Mouse (Mus musculus) neural tube, embryonic 14.5 days (tissue): Measurements from ENCODE around the gene Ifi27l2a. TPM values are rescaled to one million over a fixed set of nuclear protein-coding genes. Genes with fewer than 3 reads are reported as not detected.

ENCODE experiments used
- ATAC-seq: fragments of 200-750 bp; cut with Nextera tagmentation; 2 replicates; pipeline ENCODE4 v1.8.0; 2017; ENCODE audit warnings: low read depth, mild to moderate bottlenecking, moderate TSS enrichment, moderate library complexity
- H3K27ac ChIP-seq: fragments of 300-500 bp; sonication (generic); 2 replicates; pipeline ENCODE4 v1.5.1; 2014; ENCODE audit warnings: low read depth, mild to moderate bottlenecking, control low read depth, low read length, moderate library complexity, mixed read lengths
- H3K27me3 ChIP-seq: fragments of 300-500 bp; sonication (generic); 2 replicates; pipeline ENCODE4 v1.6.1; 2014; ENCODE audit warnings: low read length; ENCODE audit not compliant: control insufficient read depth, insufficient read depth
- H3K36me3 ChIP-seq: fragments of 300-500 bp; sonication (generic); 2 replicates; pipeline ENCODE4 v1.6.1; 2014; ENCODE audit warnings: low read length, mixed read lengths; ENCODE audit not compliant: control insufficient read depth, insufficient read depth
- H3K4me1 ChIP-seq: fragments of 300-500 bp; sonication (generic); 2 replicates; pipeline ENCODE4 v1.6.1; 2014; ENCODE audit warnings: low read length; ENCODE audit not compliant: control insufficient read depth, insufficient read depth
- H3K4me2 ChIP-seq: fragments of 300-500 bp; sonication (generic); 2 replicates; pipeline ENCODE4 v1.6.1; 2014; ENCODE audit warnings: mild to moderate bottlenecking, low read depth, low read length, control low read depth
- H3K4me3 ChIP-seq: fragments of 300-500 bp; sonication (generic); 2 replicates; pipeline ENCODE4 v1.5.1; 2014; ENCODE audit warnings: low read depth, low read length, control low read depth, mixed read lengths
- H3K9ac ChIP-seq: fragments of 300-500 bp; sonication (generic); replicated peaks from 2 replicates; pipeline ENCODE4 v1.6.1; 2014; ENCODE audit warnings: low read depth, mild to moderate bottlenecking, control low read depth, low read length, mixed read lengths
- H3K9me3 ChIP-seq: fragments of 300-500 bp; sonication (generic); 2 replicates; pipeline ENCODE4 v1.6.1; 2016; ENCODE audit warnings: low read length; ENCODE audit not compliant: control insufficient read depth
- WGBS: fragments of 180-500 bp; shearing (Covaris S2); extraction: QIAGEN DNeasy Blood & Tissue Kit; methylation state at CpG from one replicate; pipeline ENCODE4 v1.1.7; 2014; 5-methylcytosine and 5-hydroxymethylcytosine counted together
- polyA plus RNA-seq: library from polyadenylated mRNA; unstranded; fragments of >200 nt; fragmentation: Nextera tagmentation; extraction: Ambion mirVana; gene quantifications from 2 replicates; pipeline ENCODE4 v1.2.1, GENCODE M21; 2014

Ifi27l2a gene
- polyA plus RNA-seq, 1 experiment from 2014 or later, result not detected

DNA sequence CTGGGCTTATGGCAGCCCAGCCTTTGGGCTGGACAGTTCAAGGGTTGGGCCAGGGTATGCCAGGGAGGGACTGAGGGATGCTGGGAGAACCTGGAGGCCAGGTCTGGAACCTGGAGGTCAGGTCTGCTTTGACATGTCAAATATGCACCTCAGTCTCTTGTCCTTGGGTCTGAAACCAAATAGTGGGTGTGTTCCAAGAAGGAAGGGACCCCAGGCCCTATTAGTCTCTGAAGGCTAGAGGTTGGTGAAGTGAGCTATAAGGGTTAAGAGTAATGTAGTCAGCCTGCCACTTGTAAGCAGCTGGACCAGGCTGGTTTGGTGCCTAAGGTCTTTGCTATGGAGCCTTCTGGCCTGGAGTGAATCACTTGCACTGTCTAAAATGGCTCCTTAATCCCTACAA is 8.6 kb downstream of the Ifi27l2a start:
- Histone ChIP-seq H3K9ac (no peak overlapping the region), H3K9me3 (no peaks in the 10 kb centered on the region), H3K36me3 (no peaks in the 10 kb centered on the region), H3K4me1 (no peaks in the 10 kb centered on the region), H3K27ac (no peak overlapping the region), H3K27me3 (no peaks in the 10 kb centered on the region), H3K4me2 (no peak overlapping the region), H3K4me3 (no peak overlapping the region)
- no peak for ATAC-seq

DNA sequence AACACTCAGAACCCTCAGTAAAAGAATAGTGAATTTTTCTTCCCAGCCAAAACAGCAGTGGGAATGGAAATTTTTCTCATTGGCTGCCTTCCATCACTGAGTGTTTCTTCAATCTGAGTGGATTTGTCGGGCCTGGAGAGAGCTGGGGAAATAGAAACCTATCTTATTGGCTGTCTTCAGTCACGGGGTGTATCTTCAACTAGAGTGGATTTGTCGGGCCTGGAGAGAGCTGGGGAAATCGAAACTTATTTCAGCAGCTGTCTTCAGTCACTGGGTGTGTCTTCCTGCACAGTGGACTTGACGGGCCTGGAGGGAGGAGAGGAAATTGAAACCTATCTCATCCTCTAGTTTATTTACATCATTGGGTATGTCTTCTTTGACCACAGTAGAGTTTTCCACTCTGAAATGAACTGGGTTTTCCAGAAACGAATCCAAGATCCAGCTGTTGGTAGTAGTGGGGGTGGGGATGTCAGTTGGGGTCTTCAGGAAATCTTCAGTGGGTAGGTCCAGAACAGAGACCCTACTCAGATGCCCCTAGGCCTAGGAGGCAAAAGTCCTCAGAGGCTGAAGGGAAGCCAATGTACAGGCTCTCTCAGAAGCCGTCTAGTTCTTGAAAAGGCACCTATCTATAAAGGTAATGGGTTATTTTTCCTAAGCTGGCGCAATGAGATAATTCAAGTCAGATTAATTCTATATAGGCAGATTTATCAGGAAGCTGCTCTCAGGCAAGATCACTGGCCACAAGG is 9.3 kb downstream of the Ifi27l2a start, which contains the start of gene Ifi27:
Gene Ifi27, plus strand, starts transcription at position 226 of the 746 bp plus-strand sequence.
- H3K27ac ChIP-seq, result no peak within 1 kb of the TSS
- 80% methylated on average over 8 of the region's 8 CpGs for WGBS
- no peak within 1 kb of the TSS for H3K4me3 ChIP-seq
- H3K4me1 ChIP-seq, result no peaks in the 10 kb centered on the region
- H3K4me2 ChIP-seq, result no peak within 1 kb of the TSS
- H3K27me3 ChIP-seq, result no peaks in the 10 kb centered on the region
- no peak within 1 kb of the TSS for H3K9ac ChIP-seq
- no peaks in the 10 kb centered on the region for H3K36me3 ChIP-seq
- H3K9me3 ChIP-seq, result no peaks in the 10 kb centered on the region
- ATAC-seq, result no peak

DNA sequence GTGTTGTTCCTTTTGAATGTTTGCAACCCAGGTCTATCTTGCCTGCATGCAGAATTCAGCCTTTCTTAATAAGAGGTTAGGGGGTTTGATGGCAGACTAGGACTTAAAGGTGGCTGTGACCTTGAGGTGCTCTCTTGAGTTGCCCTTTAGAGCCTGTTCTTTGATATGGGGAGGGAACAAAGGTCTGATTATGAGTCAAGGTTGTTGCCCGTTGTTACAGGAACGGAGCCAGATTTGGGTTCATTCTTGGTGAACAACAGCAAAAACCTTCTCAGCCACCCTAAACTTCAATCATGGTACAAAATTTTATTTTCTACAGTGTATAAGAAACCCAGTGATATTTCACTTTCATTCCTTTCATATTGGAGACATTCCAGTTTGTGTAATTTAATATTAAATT is 10.1 kb downstream of the Ifi27l2a start:
- no peaks in the 10 kb centered on the region for H3K36me3 ChIP-seq
- H3K9ac ChIP-seq, result no peak overlapping the region
- H3K4me1 ChIP-seq, result no peaks in the 10 kb centered on the region
- H3K27me3 ChIP-seq, result no peaks in the 10 kb centered on the region
- no peaks in the 10 kb centered on the region for H3K9me3 ChIP-seq
- WGBS, result 88% methylated on average over 2 of the region's 2 CpGs
- ATAC-seq, result no peak
- no peak overlapping the region for H3K4me3 ChIP-seq
- no peak overlapping the region for H3K27ac ChIP-seq
- H3K4me2 ChIP-seq, result no peak overlapping the region

DNA sequence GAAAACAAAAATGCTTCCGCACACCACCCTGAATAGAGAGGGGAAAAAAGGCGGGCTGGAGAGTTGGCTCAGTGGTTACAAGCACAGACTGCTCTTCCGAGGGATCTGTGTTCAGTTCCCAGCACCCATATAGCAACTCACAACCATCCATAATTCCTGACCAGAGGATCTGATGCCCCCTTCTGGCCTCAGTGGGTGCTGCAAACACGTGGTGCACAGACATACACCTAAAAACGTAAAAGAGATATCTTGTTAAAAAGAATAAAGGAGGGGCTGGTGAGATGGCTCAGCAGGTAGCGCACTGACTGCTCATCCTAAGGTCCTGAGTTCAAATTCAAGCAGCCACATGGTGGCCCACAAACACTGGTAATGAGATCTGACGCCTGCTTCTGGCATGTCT is 16.8 kb downstream of the Ifi27l2a start:
- Histone ChIP-seq H3K36me3 (peaks cover 9% of the 10 kb centered on the region; the same call in 1 of the 2 replicates), H3K9ac (no peak overlapping the region), H3K4me3 (no peak overlapping the region), H3K27ac (no peak overlapping the region), H3K4me1 (peaks cover 25% of the 10 kb centered on the region), H3K27me3 (no peaks in the 10 kb centered on the region), H3K4me2 (no peak overlapping the region), H3K9me3 (no peaks in the 10 kb centered on the region)
- ATAC-seq, result no peak
- WGBS, result 92% methylated on average over 7 of the region's 7 CpGs

DNA sequence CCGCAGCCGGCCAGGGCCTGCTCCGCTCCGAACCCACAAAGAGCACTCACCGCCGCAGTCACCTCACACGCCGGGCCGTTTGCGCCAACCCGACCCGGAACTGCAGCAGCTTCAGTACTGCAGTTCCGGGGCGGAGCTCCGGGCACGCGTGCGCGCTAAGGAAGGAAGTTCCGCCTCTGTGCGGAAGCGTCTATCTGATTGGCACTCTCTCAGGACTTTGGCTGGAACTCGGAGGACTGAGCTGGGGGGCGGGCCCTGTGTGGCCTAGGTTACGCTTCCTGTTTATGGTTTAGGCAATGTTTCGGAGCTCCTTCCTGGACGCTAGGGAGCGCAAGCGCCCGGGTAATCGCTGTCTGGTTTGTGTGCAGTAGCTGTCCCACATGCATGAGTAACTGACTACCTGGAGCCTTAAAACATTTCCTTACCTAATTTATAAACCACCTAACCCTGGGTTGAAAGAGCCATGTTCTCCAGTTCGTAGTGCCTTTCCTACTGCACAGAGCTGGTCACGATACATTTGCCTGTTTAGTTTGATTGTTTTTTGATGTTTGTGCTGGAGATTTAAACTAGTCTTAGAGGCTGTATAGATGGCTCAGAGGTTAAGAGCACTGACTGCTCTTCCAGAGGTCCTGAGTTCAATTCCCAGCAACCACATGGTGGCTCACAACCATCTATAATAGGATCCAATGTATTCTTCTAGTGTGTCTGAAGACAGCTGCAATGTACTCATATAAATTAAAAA is 17.6 kb downstream of the Ifi27l2a start, which contains the start of gene Ddx24:
Gene Ddx24, minus strand, starts transcription at position 102 of the 742 bp plus-strand sequence.
- peak; percentile 100 for ATAC-seq
- peak within 1 kb of the TSS; percentile 73 for H3K27ac ChIP-seq
- peak within 1 kb of the TSS; percentile 98 for H3K4me2 ChIP-seq
- 2% methylated on average over 33 of the region's 33 CpGs for WGBS
- H3K36me3 ChIP-seq, result peaks cover 9% of the 10 kb centered on the region; the same call in 1 of the 2 replicates
- H3K9me3 ChIP-seq, result no peaks in the 10 kb centered on the region
- peak within 1 kb of the TSS; percentile 75 for H3K4me3 ChIP-seq
- peaks cover 32% of the 10 kb centered on the region for H3K4me1 ChIP-seq
- peak within 1 kb of the TSS; percentile 76 for H3K9ac ChIP-seq
- no peaks in the 10 kb centered on the region for H3K27me3 ChIP-seq

DNA sequence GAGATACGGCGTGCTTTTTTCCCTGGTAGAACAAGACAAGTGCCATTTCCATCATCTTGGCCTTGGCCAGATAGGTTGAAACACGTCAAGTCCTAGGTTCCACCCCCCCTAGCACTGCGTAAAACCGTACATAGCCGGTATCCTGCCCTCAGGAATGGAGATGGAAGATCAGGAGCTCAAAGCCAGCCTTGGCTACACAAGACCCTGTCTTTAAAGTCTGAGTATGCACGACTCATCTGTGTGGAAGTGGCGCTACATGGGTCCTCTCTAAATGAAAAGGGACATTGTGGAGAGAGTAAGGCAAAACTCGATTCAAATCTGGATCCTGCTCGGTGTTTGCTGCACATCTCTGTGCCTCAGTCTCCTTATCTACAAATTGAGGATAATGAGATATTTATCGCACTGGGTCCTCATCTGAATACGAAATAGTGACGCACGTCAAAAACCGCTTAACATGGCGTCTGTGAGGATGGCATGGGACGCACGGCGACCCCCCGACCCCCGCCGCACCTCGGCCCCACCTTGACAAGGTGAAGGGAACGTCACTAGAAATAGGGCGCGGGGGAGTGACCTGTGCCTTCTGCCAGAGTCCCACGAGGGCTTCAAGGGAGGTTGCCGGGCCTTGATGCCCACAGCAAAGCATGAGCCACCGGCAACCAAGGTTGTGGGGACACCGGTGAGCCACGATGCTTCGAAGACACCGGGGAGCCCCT is 18.3 kb downstream of the Ifi27l2a start:
- Histone ChIP-seq H3K4me3 (peak overlapping the region; percentile 75), H3K27ac (peak overlapping the region; percentile 73), H3K4me1 (peaks cover 32% of the 10 kb centered on the region), H3K36me3 (peaks cover 9% of the 10 kb centered on the region; the same call in 1 of the 2 replicates), H3K27me3 (no peaks in the 10 kb centered on the region), H3K9me3 (no peaks in the 10 kb centered on the region), H3K4me2 (peak overlapping the region; percentile 98), H3K9ac (peak overlapping the region; percentile 76)
- ATAC-seq, result no peak; the same call in 1 of the 2 replicates
- WGBS, result 10% methylated on average over 33 of the region's 33 CpGs

DNA sequence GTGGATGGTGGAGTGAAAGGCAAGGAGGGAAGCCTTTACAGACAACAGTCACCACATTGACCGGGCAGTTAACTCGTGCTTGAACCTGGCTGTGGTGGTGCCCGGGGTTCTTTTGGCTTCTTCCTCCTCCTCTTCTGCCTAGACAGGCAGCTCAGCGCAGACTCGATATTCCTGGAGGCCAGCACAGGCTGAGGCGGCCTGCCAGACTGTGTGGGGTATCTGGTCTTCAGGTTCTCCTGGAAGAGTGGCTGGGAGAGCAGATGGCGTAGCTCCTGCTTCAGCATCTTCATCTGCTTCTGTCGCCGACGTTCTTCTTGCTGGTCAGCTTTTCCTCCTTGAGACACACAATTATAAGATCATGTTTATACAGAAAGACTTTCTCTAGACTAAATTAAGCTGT is 35.3 kb downstream of the Ifi27l2a start:
- Histone ChIP-seq H3K4me2 (no peak overlapping the region), H3K4me3 (no peak overlapping the region), H3K9ac (no peak overlapping the region), H3K27ac (no peak overlapping the region), H3K36me3 (peaks cover 70% of the 10 kb centered on the region), H3K27me3 (no peaks in the 10 kb centered on the region), H3K4me1 (no peaks in the 10 kb centered on the region), H3K9me3 (no peaks in the 10 kb centered on the region)
- no peak for ATAC-seq
- WGBS, result 95% methylated on average over 10 of the region's 10 CpGs

DNA sequence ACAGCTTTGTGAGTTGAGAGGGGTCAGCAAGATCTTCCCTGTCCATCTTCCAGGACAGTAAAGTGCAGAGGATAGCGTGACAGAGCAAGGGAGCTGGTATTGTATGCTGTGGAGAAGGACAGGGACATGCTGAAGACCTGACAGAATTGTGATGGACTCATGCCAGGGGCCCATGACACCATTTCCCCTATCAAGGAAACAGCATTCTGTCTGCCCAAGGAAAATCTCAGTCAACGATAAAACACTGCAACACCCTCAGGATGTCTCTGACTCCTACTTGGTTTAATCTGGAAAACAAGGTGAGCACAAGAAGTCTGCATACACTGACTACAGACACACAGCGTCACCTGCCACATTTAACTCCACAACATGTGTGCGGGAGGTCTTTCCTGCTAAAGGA is 35.8 kb downstream of the Ifi27l2a start, which contains the start of gene 9330161L09Rik:
Gene 9330161L09Rik, minus strand, starts transcription at position 101 of the 400 bp plus-strand sequence.
- Histone ChIP-seq H3K27me3 (no peaks in the 10 kb centered on the region), H3K9me3 (no peaks in the 10 kb centered on the region), H3K4me2 (no peak within 1 kb of the TSS), H3K9ac (no peak within 1 kb of the TSS), H3K36me3 (peaks cover 66% of the 10 kb centered on the region), H3K4me1 (no peaks in the 10 kb centered on the region), H3K4me3 (no peak within 1 kb of the TSS), H3K27ac (no peak within 1 kb of the TSS)
- WGBS, result 97% methylated on average over 4 of the region's 4 CpGs
- no peak for ATAC-seq
